Mouse (Mus musculus) spleen, postnatal 0 days (tissue): ENCODE data around the gene Cdk2. TPM values are rescaled to one million over a fixed set of nuclear protein-coding genes. Genes with fewer than 3 reads are reported as not detected.

ENCODE experiments used
- polyA plus RNA-seq: library from polyadenylated mRNA; unstranded; fragments of >200 nt; fragmentation: Nextera tagmentation; extraction: Ambion mirVana; gene quantifications from 2 replicates; pipeline ENCODE4 v1.2.1, GENCODE M21; 2015

The Cdk2 gene
- polyA plus RNA-seq, result 69.6 and 73.1 TPM in 2 replicates

DNA sequence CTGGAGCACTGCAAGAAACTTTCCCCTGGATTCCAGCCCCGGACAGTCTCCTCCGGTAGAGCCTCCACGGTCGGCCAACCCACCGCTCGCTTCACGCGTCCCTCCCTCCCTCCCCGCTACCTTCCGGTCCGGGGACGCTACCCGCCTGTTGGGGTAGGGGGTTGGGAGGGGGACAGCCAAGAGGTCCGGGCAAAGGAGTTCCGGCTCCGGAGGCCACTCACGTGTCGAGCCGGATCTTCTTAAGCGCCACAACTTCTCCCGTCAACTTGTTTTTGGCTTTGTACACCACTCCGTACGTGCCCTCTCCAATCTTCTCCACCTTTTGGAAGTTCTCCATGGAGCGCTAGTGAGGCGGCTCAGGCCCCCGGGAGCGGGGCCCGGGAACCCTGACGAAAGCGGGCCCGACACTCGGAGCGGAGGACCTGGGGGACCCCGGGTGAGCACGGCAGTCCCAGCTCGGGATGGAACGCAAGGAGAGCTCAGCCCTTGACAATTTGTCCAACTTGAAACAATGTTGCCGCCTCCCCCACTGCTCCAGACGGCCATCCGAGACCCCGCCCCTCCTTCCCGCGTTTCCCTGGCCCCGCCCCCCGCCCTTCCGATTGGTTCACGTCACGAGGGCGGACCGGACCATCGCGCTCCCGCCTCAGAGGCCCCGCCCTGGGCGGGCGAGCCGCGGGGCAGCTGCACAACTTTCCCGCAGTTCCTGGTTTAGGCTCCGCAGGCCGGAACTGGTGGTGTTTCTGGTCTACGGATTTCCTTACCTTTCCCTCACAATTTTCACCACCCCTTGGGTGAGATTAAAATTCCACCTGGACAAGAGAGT, at the start of gene Cdk2:
Cdk2 (minus strand) TSS at position 541 of the 826 bp plus-strand sequence.

DNA sequence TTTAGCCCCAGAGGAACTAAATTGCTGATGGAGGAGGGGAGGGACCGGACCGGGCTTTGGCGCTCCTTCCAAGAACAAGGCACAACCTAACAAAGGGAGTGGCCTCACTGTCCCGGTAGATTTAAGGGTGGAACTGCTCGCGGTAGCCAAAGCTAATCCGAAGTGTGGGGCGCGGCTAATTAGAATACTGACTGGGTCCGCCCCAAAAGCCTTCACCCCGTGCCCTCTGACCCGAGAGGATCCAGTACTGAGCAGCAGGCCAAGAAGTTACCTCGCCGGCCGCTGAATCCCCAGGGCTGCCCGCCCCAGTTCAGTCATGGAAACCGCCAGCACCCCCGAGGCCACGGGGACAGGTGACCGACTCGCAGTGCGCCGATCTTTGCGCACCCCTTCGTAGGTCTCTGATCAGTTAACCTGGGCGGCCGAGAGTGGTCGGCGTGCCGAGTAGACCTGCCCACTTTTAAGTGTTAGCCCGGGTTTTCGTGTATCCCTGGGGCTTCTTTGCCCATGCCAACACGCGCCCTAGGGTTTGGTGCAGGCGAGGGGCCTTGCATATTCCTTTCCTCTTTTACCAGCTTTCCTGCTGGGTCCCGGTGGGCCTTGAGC, 42.9 kb upstream of the Cdk2 start, which contains the start of gene Pym1:
Pym1 (plus strand) TSS at position 244 of the 606 bp plus-strand sequence.

DNA sequence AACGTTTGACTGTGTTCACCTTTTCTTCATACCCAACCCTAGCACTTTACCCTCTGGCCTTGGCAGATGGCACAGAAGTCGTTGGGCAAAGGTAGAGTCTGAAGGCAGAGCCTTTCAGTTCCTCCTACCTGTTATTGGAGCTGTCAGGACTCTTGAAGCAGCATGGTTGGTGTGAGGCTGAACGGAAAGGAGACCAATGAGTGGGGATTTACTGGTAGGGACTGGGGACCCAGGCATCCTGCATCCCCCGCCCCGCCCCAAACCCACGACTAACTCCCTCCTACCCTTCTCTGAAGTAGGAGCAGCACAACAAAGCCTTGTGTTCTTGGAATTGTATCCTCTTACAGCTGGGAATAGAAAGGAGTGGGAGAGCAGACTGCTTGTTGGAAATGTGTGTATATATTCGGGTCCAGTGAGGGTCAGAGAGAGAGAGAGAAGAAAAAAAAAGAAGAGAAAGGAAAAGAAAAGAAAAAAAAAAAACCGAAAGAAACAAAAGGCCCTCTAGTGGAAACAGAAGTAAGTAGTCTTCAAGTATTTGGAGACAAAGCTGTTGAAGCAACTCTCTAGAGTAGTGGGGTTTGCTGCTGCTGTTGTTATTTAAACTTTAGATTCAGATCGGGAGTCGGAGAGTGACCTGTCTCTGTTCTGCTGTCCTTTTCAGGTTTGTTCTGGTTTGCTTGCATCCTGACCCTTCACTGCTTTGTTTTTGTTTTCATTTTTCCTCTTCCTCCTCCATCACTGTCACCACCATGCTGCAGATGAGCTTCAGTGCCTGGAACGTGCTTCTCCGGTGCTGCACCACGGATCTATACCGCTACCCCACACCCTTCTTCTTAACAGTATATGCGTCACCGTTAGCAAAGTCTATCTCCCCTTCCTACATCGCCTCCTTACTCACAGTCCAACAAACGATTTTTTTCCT, 40.1 kb upstream of the Cdk2 start, which contains the start of gene Dgka:
Dgka (minus strand) TSS at position 176 of the 922 bp plus-strand sequence.

DNA sequence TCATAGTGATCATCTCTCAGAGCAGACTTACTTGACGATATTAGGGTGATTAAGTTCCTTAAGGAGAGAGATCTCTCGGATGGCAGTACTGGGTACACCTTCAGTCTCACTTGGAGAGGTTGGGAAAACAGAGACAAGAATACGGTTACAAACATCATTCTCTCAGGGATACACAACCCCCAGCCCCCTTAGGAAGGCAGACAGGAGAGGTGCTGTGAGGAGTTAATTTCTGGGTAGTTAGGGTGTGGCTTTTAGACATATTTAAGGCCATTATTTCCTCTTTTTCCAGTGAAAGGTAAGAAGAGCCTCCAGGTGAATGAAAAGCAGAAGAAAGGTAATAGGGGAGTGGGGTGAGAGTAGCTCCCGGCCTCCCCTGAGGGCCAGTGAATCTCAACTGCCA, 936 bp downstream of the Cdk2 start, which contains the start of gene Pmel:
Pmel (plus strand) TSS at position 301 of the 400 bp plus-strand sequence.

DNA sequence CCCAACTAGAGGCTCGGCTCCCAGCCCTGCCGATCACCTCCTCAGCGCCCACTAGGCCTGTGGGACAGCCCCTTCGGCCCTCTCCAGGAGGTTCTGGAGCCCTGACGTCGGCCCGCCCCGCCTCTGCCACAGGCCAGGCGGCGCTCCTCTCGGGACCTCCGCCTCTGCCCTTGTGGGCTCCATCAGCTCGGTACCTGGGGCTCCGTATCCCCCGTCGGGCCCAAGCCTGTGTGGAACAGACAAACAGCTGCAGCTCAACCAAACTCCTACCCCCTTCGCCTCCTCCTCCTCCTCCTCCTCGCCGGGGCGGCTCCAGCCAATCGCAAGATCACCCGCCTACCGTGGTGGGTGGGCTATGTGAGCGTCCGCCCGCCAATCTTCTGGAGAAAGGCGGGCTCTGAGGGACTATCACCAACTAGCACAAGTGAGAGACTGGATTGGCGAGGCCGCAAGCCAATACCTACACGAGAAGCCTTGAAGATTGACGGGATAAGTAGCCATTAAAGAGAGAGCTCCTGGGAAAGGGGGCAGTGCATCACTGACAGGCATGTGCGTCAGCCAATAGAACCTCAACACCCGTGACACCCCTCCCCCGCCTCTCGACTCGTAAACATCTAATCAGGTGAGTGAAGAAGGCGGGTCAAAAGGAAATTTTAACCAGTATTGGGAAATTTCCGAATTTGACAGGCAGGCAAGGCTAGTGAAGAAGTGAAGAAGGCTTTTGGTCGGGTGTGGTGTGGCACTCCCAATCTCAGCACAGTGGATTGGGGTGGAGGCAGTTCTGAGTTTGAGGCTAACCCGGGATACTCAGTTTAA, 8.6 kb downstream of the Cdk2 start, which contains the start of gene Rab5b:
Rab5b (minus strand) TSS at position 273 of the 816 bp plus-strand sequence.

DNA sequence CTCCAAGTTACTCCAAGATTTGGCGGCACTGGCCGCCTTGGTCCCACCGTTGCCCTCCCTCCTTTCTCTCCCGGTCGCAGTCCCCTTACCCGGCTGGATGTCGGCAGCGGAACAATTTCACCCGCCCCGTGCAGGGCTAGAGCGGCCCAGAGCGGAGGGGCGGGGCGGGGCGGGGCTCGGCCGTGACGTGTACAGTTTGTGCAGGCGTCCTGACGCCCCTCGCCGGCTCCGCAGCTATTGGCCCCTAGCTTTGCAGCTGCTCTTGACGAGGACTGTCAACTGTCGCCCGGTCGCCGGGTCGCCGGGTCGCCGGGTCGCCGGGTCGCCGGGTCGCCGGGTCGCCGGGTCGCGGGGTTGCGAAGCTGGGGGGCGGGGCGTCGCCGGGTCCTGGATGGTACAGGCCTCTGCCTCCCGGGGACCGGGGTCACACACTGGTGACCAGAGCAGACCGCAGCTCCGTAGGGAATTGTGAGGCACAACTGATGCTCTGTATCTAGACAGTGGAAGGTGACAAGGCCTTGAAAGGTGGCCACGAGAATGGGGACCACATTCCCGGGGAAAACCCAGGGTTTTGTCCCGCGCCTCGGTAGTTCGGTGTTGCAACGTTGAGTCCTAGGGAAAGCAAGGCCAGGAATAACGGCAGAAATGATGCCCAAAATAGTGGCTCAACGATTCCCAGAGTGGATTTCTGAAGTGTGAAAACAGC, 30.9 kb downstream of the Cdk2 start, which contains the start of gene Suox:
Suox (minus strand) TSS at position 311 of the 706 bp plus-strand sequence.

Other genes with a start within 250 kb of the Cdk2 start
- 22.0 and 26.1 TPM in 2 replicates for gene Smarcc2, start 245.8 kb downstream of the Cdk2 start, polyA plus RNA-seq
- 807 and 844 TPM in 2 replicates for gene Myl6, start 210.9 kb downstream of the Cdk2 start, polyA plus RNA-seq
- gene Myl6b, start 206.3 kb downstream of the Cdk2 start, polyA plus RNA-seq, result 3.4 and 3.7 TPM in 2 replicates
- 19.0 and 22.8 TPM in 2 replicates for gene Esyt1, start 179.2 kb downstream of the Cdk2 start, polyA plus RNA-seq
- 6.2 and 7.0 TPM in 2 replicates for gene Zc3h10, start 157.3 kb downstream of the Cdk2 start, polyA plus RNA-seq
- gene Rpl41, start 155.7 kb downstream of the Cdk2 start, polyA plus RNA-seq, result 3,867 and 4,026 TPM in 2 replicates
- gene Pa2g4, start 139.0 kb downstream of the Cdk2 start, polyA plus RNA-seq, result 154 and 167 TPM in 2 replicates
- 0.41 and 0.51 TPM in 2 replicates for gene Erbb3, start 115.4 kb downstream of the Cdk2 start, polyA plus RNA-seq
- gene Rps26, start 78.3 kb downstream of the Cdk2 start, polyA plus RNA-seq, result 871 and 883 TPM in 2 replicates
- gene Ikzf4, start 59.0 kb downstream of the Cdk2 start, polyA plus RNA-seq, result 0.34 and 0.95 TPM in 2 replicates
- gene Suox, start 31.0 kb downstream of the Cdk2 start, polyA plus RNA-seq, result 2.7 and 3.1 TPM in 2 replicates
- gene Rab5b, start 8.8 kb downstream of the Cdk2 start, polyA plus RNA-seq, result 28.3 and 31.8 TPM in 2 replicates
- gene Pmel, start 836 bp downstream of the Cdk2 start, polyA plus RNA-seq, result 0.48 and 0.61 TPM in 2 replicates
- gene Dgka, start 39.8 kb upstream of the Cdk2 start, polyA plus RNA-seq, result 3.3 and 5.3 TPM in 2 replicates
- 23.9 and 26.6 TPM in 2 replicates for gene Pym1, start 42.9 kb upstream of the Cdk2 start, polyA plus RNA-seq
- gene Mmp19, start 85.9 kb upstream of the Cdk2 start, polyA plus RNA-seq, result 0.67 and 1.2 TPM in 2 replicates
- gene Dnajc14, start 99.0 kb upstream of the Cdk2 start, polyA plus RNA-seq, result 21.1 and 26.6 TPM in 2 replicates
- 3.9 and 6.1 TPM in 2 replicates for gene Tmem198b, start 99.3 kb upstream of the Cdk2 start, polyA plus RNA-seq
- 118 and 139 TPM in 2 replicates for gene Sarnp, start 112.3 kb upstream of the Cdk2 start, polyA plus RNA-seq
- gene Ormdl2, start 116.6 kb upstream of the Cdk2 start, polyA plus RNA-seq, result 68.8 and 73.7 TPM in 2 replicates
- gene Gdf11, start 186.7 kb upstream of the Cdk2 start, polyA plus RNA-seq, result 0.82 and 1.2 TPM in 2 replicates
- gene Cd63, start 196.0 kb upstream of the Cdk2 start, polyA plus RNA-seq, result 240 and 284 TPM in 2 replicates
- 4.8 and 5.9 TPM in 2 replicates for gene Rdh5, start 217.9 kb upstream of the Cdk2 start, polyA plus RNA-seq
- gene Bloc1s1, start 219.0 kb upstream of the Cdk2 start, polyA plus RNA-seq, result 116 and 145 TPM in 2 replicates
- gene Itga7, start 228.8 kb upstream of the Cdk2 start, polyA plus RNA-seq, result 2.5 and 3.2 TPM in 2 replicates